Mouse (Mus musculus): ENCODE data around the gene Anks4b. TPM values are rescaled to one million over a fixed set of nuclear protein-coding genes. Genes with fewer than 3 reads are reported as not detected.
A peak's percentile ranks its signal among the peaks of the same experiment; 100 is the strongest.

Anks4b gene
- polyA plus RNA-seq, 1 experiment from 2014 or later = not detected

GRCm38 (mm10) chr7:120150898-120151297 is 22.8 kb upstream of the Anks4b start:
- 85% methylated on average over 2 of the region's 2 CpGs for WGBS
- H3K4me3 ChIP-seq (ENCODE audit: low read depth, low read length) = no peak overlapping the region
- H3K27me3 ChIP-seq (ENCODE audit: control insufficient read depth, insufficient read depth, low read length) = no peaks in the 10 kb centered on the region
- no peak overlapping the region for H3K4me2 ChIP-seq (ENCODE audit: low read depth, severe bottlenecking)
- H3K9ac ChIP-seq (ENCODE audit: low read length) = no peak overlapping the region
- no peaks in the 10 kb centered on the region for H3K9me3 ChIP-seq (ENCODE audit: control insufficient read depth, low read length)
- no peaks in the 10 kb centered on the region for H3K36me3 ChIP-seq (ENCODE audit: control insufficient read depth, insufficient read depth, low read length)
- ATAC-seq (ENCODE audit: insufficient number of reproducible peaks, low FRiP score, low TSS enrichment, low read depth) (no peak), DNase-seq (ENCODE audit: low spot score) (no peak)
- no peak overlapping the region for H3K27ac ChIP-seq (replicated peaks; ENCODE audit: low read depth, low read length)
- no peaks in the 10 kb centered on the region for H3K4me1 ChIP-seq (ENCODE audit: control insufficient read depth, insufficient read depth, low read length)

DNA sequence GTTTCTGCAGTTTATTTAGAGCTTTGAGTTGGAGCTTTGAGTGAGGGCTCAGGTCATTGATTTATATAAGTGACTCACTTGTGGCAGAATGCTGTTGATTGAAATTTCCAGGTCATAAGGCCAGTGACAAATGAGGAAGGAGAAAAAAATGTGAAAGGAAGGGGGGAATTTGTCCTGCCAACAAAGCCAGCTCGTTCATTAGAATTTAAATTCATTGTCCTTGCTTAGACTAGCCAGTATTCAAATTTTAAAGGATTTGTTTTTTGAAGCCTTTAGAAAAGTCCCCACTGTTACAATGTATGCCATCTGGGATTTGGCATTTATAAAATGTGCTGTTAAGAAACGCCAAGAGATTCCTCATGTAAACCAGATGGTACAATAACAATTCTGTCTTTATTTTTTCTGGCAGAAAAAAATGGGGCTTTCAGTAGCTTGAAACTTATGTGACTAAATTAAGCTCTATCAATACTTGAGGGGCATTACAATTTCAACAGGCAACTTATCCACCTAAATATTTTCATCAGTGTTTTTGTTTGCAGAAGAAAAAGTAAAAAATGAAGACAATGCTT is 16.7 kb upstream of the Anks4b start:
- Histone ChIP-seq H3K4me1 (ENCODE audit: control insufficient read depth, insufficient read depth, low read length) (no peaks in the 10 kb centered on the region; the same call in 1 of the 2 replicates), H3K9ac (ENCODE audit: low read length) (no peak overlapping the region), H3K4me3 (ENCODE audit: low read depth, low read length) (no peak overlapping the region), H3K27ac (replicated peaks; ENCODE audit: low read depth, low read length) (no peak overlapping the region), H3K36me3 (ENCODE audit: control insufficient read depth, insufficient read depth, low read length) (no peaks in the 10 kb centered on the region), H3K27me3 (ENCODE audit: control insufficient read depth, insufficient read depth, low read length) (no peaks in the 10 kb centered on the region), H3K9me3 (ENCODE audit: control insufficient read depth, low read length) (no peaks in the 10 kb centered on the region), H3K4me2 (ENCODE audit: low read depth, severe bottlenecking) (no peak overlapping the region)
- no peak for ATAC-seq (ENCODE audit: insufficient number of reproducible peaks, low FRiP score, low TSS enrichment, low read depth)
- DNase-seq (ENCODE audit: low spot score) = no peak
- WGBS = 15% methylated on average over 2 of the region's 2 CpGs

GRCm38 (mm10) chr7:120157575-120158061 is 16.0 kb upstream of the Anks4b start:
- Histone ChIP-seq H3K9ac (ENCODE audit: low read length) (no peak overlapping the region), H3K4me2 (ENCODE audit: low read depth, severe bottlenecking) (no peak overlapping the region), H3K27me3 (ENCODE audit: control insufficient read depth, insufficient read depth, low read length) (no peaks in the 10 kb centered on the region), H3K27ac (replicated peaks; ENCODE audit: low read depth, low read length) (no peak overlapping the region), H3K4me3 (ENCODE audit: low read depth, low read length) (no peak overlapping the region), H3K9me3 (ENCODE audit: control insufficient read depth, low read length) (no peaks in the 10 kb centered on the region), H3K36me3 (ENCODE audit: control insufficient read depth, insufficient read depth, low read length) (no peaks in the 10 kb centered on the region), H3K4me1 (ENCODE audit: control insufficient read depth, insufficient read depth, low read length) (no peaks in the 10 kb centered on the region; the same call in 1 of the 2 replicates)
- DNase-seq (ENCODE audit: low spot score) (no peak), ATAC-seq (ENCODE audit: insufficient number of reproducible peaks, low FRiP score, low TSS enrichment, low read depth) (no peak)
- 22% methylated on average over 5 of the region's 5 CpGs for WGBS

- ATAC-seq (ENCODE audit: insufficient number of reproducible peaks, low FRiP score, low TSS enrichment, low read depth) = 0 out of 2 replicates have a peak, but pooled peaks have one; percentile 3
- H3K4me1 ChIP-seq (ENCODE audit: control insufficient read depth, insufficient read depth, low read length) = no peaks in the 10 kb centered on the region; the same call in 1 of the 2 replicates
- H3K9me3 ChIP-seq (ENCODE audit: control insufficient read depth, low read length) = no peaks in the 10 kb centered on the region
- H3K9ac ChIP-seq (ENCODE audit: low read length) = no peak overlapping the region
- H3K4me3 ChIP-seq (ENCODE audit: low read depth, low read length) = no peak overlapping the region
- H3K36me3 ChIP-seq (ENCODE audit: control insufficient read depth, insufficient read depth, low read length) = no peaks in the 10 kb centered on the region
- DNase-seq (ENCODE audit: low spot score) = no peak
- no peak overlapping the region for H3K4me2 ChIP-seq (ENCODE audit: low read depth, severe bottlenecking)
- no peak overlapping the region for H3K27ac ChIP-seq (replicated peaks; ENCODE audit: low read depth, low read length)
- WGBS = 26% methylated on average over 4 of the region's 4 CpGs
- no peaks in the 10 kb centered on the region for H3K27me3 ChIP-seq (ENCODE audit: control insufficient read depth, insufficient read depth, low read length)
These were observed 15.5 kb upstream of the Anks4b start for GRCm38 (mm10) chr7:120158121-120158613.

DNA sequence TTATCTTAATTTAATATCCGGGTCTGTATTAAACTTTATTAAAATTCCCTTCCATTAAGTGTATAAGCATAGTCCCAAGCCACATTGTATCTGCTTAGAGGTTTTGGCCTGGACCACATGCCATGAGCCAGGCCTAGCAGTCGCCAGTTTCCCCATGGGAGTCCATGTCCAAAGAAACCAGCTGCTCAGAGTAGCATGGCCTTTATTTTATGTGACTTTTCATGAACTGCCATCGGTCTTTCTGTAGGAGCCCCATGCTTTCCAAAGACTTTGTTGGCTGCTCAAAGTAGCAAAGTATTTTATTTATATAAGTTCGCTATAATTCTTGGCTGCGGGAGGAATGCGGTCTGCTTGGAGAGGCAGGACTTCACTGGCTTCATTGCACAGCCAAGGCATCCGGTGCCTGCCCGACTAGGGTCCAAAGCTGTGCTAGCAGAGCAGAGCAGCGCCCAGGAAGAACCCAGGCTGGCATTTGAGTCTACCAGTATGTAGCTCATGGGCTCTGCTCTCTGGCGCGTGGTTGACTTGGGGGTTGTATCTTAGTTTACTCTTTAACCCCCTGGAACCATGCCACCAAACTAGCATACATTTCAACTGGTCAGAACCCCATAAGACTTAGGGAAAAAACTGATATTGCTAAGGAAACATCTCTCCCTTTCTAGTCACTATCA is 9.9 kb upstream of the Anks4b start:
- H3K9me3 ChIP-seq (ENCODE audit: control insufficient read depth, low read length) = no peaks in the 10 kb centered on the region
- no peak for DNase-seq (ENCODE audit: low spot score)
- H3K36me3 ChIP-seq (ENCODE audit: control insufficient read depth, insufficient read depth, low read length) = no peaks in the 10 kb centered on the region
- no peaks in the 10 kb centered on the region for H3K27me3 ChIP-seq (ENCODE audit: control insufficient read depth, insufficient read depth, low read length)
- H3K4me3 ChIP-seq (ENCODE audit: low read depth, low read length) = no peak overlapping the region
- WGBS = 95% methylated on average over 11 of the region's 11 CpGs
- no peak overlapping the region for H3K9ac ChIP-seq (ENCODE audit: low read length)
- no peak for ATAC-seq (ENCODE audit: insufficient number of reproducible peaks, low FRiP score, low TSS enrichment, low read depth)
- no peaks in the 10 kb centered on the region for H3K4me1 ChIP-seq (ENCODE audit: control insufficient read depth, insufficient read depth, low read length)
- H3K4me2 ChIP-seq (ENCODE audit: low read depth, severe bottlenecking) = no peak overlapping the region
- H3K27ac ChIP-seq (replicated peaks; ENCODE audit: low read depth, low read length) = no peak overlapping the region

DNA sequence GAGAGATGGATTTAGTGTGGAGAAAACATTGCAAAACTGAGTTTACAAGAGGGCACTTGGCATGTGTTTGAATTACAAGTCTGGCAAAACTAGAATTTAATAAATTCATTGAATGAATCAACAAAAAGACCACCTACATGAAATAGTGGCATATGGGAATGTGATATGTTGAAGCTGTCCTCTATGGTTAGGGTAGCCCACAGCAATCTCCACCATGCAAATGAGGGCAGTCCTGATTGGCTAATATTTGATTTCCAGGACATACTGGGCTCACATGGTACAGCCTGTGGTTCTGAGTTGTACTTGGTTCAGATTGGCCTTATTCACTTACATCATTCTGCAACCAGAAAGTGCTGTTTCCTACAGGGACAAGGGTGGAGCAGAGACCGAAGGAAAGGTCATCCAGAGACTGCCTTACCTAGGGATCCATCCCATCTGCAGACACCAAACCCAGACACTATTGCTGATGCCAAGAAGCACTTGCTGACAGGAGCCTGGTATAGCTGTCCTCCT is 1.4 kb upstream of the Anks4b start:
- Histone ChIP-seq H3K27me3 (ENCODE audit: control insufficient read depth, insufficient read depth, low read length) (no peaks in the 10 kb centered on the region), H3K9ac (ENCODE audit: low read length) (no peak overlapping the region), H3K9me3 (ENCODE audit: control insufficient read depth, low read length) (no peaks in the 10 kb centered on the region), H3K4me2 (ENCODE audit: low read depth, severe bottlenecking) (no peak overlapping the region), H3K4me1 (ENCODE audit: control insufficient read depth, insufficient read depth, low read length) (no peaks in the 10 kb centered on the region), H3K27ac (replicated peaks; ENCODE audit: low read depth, low read length) (no peak overlapping the region), H3K36me3 (ENCODE audit: control insufficient read depth, insufficient read depth, low read length) (no peaks in the 10 kb centered on the region), H3K4me3 (ENCODE audit: low read depth, low read length) (no peak overlapping the region)
- ATAC-seq (ENCODE audit: insufficient number of reproducible peaks, low FRiP score, low TSS enrichment, low read depth) = no peak
- WGBS = 81% methylated on average over 1 of the region's 1 CpGs
- no peak for DNase-seq (ENCODE audit: low spot score)

GRCm38 (mm10) chr7:120174723-120175504 is 1.3 kb downstream of the Anks4b start:
- H3K4me1 ChIP-seq (ENCODE audit: control insufficient read depth, insufficient read depth, low read length) = no peaks in the 10 kb centered on the region
- WGBS = 84% methylated on average over 11 of the region's 11 CpGs
- no peaks in the 10 kb centered on the region for H3K36me3 ChIP-seq (ENCODE audit: control insufficient read depth, insufficient read depth, low read length)
- no peak overlapping the region for H3K27ac ChIP-seq (replicated peaks; ENCODE audit: low read depth, low read length)
- no peak overlapping the region for H3K9ac ChIP-seq (ENCODE audit: low read length)
- no peak overlapping the region for H3K4me2 ChIP-seq (ENCODE audit: low read depth, severe bottlenecking)
- no peak for DNase-seq (ENCODE audit: low spot score)
- no peak overlapping the region for H3K4me3 ChIP-seq (ENCODE audit: low read depth, low read length)
- no peaks in the 10 kb centered on the region for H3K27me3 ChIP-seq (ENCODE audit: control insufficient read depth, insufficient read depth, low read length)
- ATAC-seq (ENCODE audit: insufficient number of reproducible peaks, low FRiP score, low TSS enrichment, low read depth) = no peak
- no peaks in the 10 kb centered on the region for H3K9me3 ChIP-seq (ENCODE audit: control insufficient read depth, low read length)

DNA sequence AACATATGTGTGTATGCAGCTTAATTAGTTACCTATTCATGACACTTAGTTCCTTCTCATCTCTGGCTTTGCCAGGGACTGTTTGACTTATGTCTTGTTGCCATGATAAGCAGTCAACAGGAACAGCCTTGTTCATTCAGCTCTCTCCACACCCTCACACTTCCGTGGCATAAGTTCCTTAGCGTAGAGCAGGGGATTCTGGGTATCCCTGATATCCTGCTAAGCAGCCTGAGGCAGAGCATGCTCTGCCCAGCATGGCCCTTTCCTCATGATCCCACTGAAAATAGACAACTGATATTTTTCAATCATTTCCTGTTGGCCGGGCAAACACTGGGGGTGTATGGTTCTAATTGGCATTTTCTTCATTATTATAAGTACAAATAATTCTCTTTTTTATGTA is 4.0 kb downstream of the Anks4b start:
- H3K9ac ChIP-seq (ENCODE audit: low read length) = no peak overlapping the region
- ATAC-seq (ENCODE audit: insufficient number of reproducible peaks, low FRiP score, low TSS enrichment, low read depth) (no peak), DNase-seq (ENCODE audit: low spot score) (no peak)
- 90% methylated on average over 3 of the region's 3 CpGs for WGBS
- no peaks in the 10 kb centered on the region for H3K36me3 ChIP-seq (ENCODE audit: control insufficient read depth, insufficient read depth, low read length)
- no peaks in the 10 kb centered on the region for H3K4me1 ChIP-seq (ENCODE audit: control insufficient read depth, insufficient read depth, low read length)
- no peaks in the 10 kb centered on the region for H3K9me3 ChIP-seq (ENCODE audit: control insufficient read depth, low read length)
- no peak overlapping the region for H3K4me3 ChIP-seq (ENCODE audit: low read depth, low read length)
- no peak overlapping the region for H3K27ac ChIP-seq (replicated peaks; ENCODE audit: low read depth, low read length)
- H3K4me2 ChIP-seq (ENCODE audit: low read depth, severe bottlenecking) = no peak overlapping the region
- no peaks in the 10 kb centered on the region for H3K27me3 ChIP-seq (ENCODE audit: control insufficient read depth, insufficient read depth, low read length)

Data from limb, embryonic 11.5 days (tissue).